Mouse (Mus musculus): ENCODE data around the gene Mgmt.

DNA sequence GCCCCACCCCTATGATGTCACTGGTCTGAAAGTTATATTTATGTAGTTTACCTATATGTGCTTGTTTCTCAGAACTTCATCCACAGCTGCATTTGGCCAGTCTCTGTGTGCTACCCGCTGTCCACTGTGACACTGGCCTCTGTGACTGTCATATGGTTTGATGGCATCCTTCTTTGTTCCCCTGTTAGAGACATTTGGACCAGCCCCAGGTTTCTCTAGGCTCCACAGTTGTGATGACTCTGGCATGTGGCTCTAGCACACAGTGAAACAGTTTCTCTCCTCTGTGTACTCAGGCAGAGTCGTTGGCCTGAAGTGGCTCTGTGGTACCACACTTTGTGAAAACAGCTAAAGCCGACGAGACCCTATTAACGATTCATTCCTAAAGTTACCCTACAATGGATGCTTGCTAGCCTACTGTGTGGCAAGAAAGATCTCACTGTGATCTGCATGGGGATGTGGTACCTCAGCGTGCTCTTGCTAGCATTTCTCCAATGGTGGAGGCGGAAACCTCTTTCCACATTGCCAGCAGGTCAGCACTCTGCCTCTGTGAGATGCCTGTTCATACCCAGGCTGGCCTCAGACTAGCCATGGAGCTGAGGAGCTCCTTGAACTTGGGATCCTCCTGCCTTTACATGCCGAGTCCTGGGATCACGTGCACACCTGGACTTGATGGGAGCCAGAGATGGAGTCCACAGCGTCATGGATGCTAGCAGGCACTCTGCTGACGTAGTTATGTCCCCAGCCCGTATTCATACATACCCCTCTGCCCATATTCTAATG lies 26.8 kb downstream of the Mgmt start:
- no peak for TF ChIP-seq GATA1 (IDR thresholded peaks at IDR 0.05; ENCODE audit: borderline replicate concordance, low read length)
- no peak for TF ChIP-seq FLI1 (IDR thresholded peaks at IDR 0.05; ENCODE audit: low read length)
